Mouse (Mus musculus) layer of hippocampus, postnatal 36 days (tissue): ENCODE measurements around the gene Hid1. TPM values are rescaled to one million over a fixed set of nuclear protein-coding genes. Genes with fewer than 3 reads are reported as not detected.

ENCODE experiments used
- DNase-seq, 2 experiments: peaks; one replicate each; pipeline ENCODE4 v3.0.0; 2022
- total RNA-seq, 2 experiments: library from RNA; stranded (reverse); gene quantifications; 2 replicates each; pipeline ENCODE4 v1.2.3; 2021

Gene Hid1
- total RNA-seq, 2 experiments from 2014 or later: 106 to 109 TPM

DNA sequence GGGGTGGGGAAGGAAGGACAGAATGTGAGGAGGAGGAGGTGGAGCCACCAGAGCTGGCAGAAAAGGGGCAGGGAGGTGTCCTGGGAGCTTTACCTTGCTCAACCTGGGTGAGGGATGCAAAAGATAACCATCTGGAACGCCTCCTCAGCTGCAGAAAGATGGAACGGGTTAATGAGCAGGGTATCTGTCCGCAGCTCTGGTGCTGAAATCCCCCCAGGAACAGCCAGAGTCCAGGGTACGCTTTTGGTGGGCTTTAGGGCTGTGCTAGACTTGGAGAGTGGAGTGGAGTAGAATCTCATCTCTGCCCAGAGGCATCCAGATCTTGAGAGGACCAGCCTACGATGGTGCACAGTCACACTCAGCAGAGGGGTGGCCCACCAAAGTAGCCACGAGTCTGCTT is 31.4 kb downstream of the Hid1 start:
- no peak for DNase-seq

DNA sequence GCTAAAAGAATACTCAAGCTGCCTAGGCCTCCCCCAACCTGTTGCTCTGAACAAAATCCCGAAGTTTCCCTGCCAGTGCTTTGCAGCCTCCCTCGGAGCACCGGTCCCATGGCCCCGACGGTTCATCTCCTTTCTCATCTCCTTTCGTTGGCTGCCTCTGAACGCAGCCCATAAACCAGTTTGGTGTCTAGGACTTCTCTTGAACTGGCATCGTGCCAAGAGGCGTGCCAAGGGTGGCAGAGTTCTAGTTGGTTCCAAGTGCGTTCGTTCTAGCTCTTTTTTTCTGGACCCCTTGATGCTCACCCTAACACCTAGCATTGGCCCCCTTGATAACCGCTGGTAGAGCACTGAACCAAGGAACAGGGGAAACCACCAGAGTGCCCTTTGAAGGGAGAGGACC is 32.3 kb downstream of the Hid1 start:
- no peak for DNase-seq

DNA sequence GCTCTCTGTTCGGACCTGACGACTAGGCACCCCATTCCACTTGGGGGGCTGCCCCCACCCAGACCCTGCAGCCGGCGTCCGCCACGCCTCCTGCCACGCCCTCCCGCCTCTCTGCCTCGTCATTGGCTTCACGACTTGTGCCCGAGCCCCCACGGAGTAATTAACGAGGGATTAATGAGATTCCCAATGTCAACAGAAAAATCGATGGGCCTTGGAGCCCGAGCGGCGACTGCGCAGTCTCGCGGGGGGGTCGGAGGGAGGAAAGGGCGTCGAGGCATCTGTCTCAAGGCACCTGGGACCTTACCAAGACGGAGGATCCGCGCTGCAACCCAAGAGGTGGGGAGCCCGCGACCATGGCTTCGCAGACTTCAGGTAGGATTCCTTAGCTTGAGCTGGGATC is 33.0 kb downstream of the Hid1 start, which contains the start of gene Otop3:
Gene Otop3, plus strand, starts transcription at position 201 of the 400 bp plus-strand sequence.
- DNase-seq: no peak

DNA sequence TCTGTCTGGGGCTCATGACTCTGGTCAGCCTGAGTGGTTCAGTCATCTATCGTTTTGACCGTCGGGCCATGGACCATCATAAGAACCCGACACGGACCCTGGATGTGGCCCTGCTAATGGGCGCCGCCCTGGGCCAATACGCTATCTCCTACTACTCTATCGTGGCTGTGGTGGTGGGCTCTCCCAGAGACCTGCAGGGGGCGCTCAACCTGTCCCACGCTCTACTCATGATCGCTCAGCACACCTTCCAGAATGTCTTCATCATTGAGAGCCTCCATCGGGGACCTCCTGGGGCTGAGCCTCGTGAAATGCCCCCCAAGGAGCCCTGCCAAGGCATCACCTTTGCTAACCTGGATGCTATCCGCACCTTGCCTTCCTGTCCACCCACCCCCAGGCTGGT is 38.2 kb downstream of the Hid1 start:
- DNase-seq: no peak

DNA sequence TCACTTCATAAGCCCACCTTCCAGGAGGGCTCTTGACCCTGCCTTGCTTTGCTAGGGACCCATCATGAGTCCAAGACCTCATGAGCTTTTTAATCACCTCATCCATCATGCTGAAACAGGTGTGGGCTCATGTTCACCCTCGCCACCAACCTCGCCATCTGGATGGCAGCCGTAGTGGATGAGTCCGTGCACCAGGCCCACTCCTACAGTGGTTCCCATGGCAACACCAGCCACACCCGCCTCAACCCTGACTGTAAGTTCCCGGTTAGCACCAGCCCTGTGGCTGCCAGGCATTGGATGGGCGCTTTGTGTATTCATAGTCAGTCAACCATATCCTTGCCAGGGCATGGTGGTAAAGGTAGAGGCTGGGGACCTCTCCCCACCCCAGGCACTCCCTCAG is 40.8 kb downstream of the Hid1 start:
- no peak for DNase-seq

DNA sequence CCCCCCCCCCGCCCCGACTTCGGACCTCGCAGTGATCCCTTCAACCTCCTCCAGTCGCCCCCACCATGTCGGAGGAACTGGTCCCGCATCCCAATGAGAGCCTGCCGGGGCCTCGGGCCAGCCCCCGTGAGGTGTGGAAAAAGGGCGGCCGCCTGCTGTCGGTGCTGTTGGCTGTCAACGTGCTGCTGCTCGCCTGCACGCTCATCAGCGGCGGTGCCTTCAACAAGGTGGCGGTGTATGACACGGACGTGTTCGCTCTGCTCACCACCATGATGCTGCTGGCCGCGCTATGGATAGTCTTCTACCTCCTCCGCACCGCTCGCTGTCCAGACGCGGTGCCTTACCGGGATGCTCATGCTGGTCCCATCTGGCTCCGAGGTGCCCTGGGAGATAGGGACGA is 44.2 kb downstream of the Hid1 start:
- DNase-seq: no peak

DNA sequence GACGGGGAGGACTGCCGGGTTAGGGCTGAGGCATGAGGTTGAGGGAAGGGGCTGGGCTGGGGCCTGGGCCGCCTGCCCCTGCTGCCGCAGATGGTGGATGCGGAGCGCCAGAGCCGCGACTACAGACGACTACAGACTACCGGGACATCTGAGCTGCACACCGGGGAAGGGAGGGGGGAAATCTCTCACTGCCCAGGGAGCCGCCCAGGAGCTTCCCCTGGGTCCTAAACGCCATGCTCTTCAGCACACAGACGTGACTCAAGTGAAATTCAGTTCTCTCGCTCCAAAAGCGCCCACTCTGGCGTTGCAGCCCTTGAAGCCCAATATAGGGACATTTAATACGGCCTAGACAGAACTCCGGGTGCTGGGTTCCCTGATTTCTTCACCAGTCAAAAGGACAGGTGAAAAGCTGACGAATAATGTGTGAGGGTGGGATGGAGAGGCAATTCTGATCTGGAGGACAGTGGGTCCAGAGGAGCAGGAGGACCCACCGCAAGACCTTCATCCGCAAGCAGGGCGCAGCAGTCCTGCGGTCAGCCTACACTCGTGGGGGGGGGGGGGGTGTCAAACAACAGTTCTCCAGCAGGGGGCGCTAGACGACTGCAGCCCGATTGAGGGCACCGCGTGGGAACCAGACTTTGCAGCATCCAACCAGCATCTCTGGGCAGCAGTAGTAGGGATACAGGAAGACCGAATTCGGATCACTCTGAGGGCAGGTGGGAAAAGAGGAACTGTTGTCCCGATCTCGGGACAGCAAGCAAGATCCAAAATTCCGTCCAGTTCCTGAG is 45.5 kb downstream of the Hid1 start, which contains the start of gene Ush1g:
Gene Ush1g, minus strand, starts transcription at position 136 of the 788 bp plus-strand sequence.
- no peak for DNase-seq

DNA sequence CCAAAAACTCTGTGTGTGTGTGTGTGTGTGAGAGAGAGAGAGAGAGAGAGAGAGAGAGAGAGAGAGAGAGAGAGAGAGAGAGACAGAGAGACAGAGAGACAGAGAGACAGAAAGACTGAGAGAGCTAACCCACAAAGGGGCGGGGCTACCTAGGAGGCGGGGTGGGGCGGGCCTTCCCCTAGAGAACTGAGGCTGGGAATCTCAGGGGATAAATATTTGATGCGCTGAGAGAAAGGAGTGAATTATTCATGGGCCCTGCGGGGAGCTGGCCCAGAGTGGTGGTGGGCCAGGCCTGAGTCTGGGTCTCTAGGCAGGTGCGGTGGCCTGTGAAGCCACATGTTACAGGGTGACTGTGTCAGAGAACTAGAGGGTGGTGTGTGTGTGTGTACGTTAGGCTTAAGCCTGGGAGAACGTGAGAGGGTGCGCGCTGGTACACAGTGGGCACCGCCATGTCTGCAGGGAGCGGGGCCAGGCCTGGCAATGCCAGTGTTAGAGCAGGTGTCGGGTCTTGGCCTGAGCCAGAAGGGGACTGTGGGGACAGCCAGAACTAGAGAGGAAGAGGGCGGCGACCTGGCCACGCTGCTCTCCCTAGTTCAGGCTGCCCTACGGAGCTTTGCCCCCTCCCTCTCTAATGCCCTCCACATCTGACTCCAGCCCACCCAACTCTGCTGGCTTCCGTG is 47.7 kb downstream of the Hid1 start:
- no peak for DNase-seq

DNA sequence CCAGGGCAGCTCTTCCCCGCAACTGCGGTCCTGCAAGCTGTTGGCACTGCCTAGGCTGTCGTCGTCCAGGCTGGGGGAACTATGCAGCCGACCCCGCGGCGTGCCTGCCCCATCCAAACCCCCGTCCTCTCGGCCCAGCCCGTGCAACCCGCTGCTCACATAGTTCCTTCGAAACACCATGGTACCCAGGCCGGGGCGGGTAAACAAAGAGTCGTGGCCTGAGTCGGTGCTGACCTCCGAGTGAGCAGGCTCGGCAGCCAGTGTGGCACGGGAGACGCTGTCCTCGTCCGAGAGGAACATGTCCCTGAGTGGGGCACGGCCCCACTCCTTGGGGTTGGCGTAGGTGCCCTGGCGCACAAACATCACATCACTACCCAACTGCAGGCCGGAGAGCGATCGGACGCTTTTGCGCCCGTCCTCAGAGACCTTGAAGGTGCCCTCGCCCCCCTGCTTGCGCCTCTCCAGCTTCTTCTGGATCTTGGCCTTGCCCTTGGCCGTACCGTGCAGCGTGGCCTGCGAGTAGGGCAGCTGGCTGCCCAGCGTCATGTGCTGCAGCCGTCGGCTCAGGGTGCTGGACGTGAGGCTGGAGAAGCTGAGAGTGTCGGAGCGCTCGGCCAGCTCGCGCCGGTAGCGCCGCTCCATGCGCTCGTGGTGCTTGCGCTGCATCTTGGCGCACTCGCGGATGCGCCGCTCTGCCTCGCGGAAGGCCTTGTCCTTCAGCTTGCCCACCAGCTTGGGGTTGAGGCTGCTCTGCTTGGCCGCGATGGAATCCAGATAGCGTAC is 49.1 kb downstream of the Hid1 start:
- no peak for DNase-seq

DNA sequence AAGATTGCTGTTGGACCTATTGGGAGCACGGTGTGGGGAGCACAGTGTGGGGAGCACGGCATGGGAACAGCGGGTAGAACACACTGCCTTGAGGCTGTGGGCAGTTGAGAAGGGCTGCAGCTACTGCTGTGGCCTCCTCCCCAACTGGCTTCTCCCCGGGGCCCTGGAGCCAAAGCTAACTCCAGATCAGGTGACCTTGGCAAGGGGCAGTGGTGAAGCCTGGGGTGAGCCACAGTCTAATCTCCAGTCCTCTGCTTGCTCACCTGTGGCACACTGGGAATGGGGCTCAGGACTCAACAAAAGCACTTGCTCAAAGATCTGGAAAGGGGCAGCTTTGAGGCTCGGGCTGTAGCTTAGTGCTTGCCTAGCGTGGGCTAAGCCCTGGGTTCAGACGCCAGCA is 50.4 kb downstream of the Hid1 start:
- no peak for DNase-seq

DNA sequence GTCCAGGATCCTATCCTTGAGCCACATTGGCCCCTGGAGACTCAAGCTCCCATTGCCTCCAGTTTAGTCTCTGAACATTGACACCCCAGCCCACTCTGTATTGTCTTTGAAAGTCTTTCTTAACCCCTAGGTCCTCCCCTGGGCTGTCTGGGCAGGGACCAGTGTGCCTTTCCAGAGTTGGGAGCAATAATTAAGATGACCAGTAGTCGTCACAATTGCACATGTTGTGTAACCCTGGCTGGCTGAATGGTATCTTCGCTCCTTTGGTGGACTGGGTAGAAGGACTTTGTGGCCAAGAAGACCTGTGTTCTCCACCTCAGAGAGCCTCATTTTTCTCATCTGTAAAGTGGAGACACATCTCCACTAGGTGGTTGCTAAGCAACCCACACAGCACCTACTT is 53.3 kb downstream of the Hid1 start:
- no peak for DNase-seq

DNA sequence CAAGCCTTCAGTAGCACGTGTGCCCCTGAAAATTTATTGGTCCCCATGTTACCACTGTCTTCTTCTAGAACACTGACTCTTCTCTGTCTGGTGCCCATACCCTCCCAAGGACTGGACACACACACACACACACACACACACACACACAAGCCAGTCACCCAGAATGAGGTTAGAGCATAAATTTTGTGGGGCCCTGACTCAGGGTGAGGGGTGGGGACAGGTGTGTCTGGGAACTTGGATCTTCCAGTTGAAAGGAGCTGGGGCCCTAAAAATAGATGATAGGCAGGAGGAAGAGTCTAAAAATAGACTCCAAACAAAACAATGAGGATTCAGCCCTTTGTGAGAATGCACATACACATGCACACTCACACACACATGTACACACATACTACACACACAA is 58.8 kb downstream of the Hid1 start:
- DNase-seq: no peak

DNA sequence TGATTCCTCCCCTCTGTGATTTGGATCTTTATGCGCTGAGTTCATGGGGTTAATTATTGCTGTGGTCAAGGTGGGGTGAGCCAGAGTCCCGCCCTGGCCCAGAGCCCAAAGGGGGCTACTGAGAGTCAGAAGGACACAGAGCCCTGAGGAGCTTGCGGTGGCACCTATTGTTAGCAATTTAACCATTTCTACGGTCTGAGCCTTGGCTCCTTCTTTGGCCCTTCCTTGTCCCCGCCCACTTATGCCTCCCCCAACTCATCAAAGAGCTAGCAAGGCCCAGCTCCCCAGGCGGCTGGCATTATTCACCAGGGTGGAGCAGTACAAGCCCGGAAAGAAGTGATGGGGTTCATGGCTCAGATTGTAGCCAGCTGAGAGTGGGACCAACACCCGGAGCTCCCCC is 60.7 kb downstream of the Hid1 start, which contains the start of gene Otop2:
Gene Otop2, plus strand, starts transcription at position 301 of the 400 bp plus-strand sequence.
- no peak for DNase-seq

DNA sequence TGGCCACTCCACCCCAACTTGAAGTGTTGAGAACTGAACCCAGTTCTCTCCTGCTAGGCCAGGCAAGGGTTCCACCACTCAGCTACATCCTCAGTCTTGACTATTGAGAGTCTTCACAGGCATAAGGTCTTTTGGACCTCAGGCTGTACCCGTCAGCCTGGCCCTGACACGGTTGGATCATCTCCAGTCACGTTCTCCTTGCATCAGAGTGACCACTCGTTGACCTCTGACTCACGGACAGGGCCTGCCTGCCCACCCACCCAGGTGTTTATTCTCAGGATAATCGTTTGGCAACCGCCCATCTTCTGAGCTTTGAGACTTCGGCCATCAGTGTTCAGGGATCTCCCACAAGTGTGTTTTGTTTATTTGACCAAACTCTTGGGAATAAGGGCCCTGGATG is 64.4 kb downstream of the Hid1 start:
- DNase-seq: no peak

DNA sequence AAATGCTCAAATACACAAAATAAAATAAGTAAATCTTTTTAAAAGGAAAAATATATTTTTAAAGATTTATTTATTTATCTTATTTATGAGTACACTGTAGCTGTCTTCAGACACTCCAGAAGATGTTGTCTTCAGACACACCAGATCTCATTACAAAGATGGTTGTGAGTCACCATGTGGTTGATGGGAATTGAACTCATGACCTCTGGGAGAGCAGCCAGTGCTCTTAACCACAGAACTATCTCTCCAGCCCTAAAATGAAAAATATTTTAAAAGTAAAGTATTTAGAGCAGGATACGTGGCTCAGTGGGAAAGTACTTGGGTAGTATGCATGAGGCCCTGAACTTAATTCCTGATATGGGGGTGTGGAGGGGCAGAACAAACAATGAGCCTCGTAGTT is 66.2 kb downstream of the Hid1 start:
- DNase-seq: no peak

DNA sequence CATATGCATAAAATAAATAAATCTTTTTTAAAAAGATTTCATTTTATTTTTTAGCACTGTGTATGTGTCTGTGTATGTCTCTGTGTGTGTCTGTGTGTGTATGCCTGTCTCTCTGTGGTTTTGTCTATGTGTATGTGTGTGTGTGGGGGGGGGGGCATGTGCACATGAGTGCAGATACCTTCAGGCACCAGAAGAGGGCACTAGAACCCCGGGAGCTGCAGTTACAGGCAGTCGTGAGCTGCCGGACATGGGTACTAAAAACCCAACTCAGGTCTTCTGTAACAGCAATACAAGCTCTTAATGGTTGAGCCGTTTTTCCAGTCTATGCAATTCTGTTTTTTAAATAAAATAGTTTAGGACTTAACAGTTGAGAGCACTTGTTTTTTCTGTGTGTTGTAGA is 66.8 kb downstream of the Hid1 start:
- DNase-seq: no peak

DNA sequence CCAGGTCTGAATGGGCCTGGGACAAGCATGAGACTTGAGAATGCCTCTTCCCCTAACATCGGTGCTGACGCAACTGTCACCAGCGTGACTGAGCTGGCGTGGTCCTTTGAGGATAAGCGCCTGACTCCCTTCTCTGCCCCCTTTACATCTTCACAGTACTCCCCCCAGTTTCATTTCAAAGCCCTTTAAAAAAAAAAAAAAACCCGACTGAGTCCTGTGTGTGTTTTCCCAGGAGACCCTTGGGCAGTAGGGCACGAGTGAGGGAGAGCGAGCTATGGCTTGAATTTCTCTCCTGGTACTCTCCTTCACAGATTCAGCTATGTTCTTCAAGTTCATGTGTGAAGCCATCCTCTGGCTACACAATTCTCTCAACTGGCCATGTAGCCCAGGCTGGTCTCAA is 69.4 kb downstream of the Hid1 start:
- DNase-seq: no peak

Other genes with a start within 250 kb of the Hid1 start
- gene Cd300lf, start 233.8 kb downstream of the Hid1 start, total RNA-seq: under 1 TPM; 0.22 to 0.58 TPM
- 10 to 100 TPM; 72.1 to 73.7 TPM for gene Slc9a3r1, start 204.4 kb downstream of the Hid1 start, total RNA-seq
- 10 to 100 TPM; 16.7 to 19.1 TPM for gene Tmem104, start 180.3 kb downstream of the Hid1 start, total RNA-seq
- gene Nat9, start 179.9 kb downstream of the Hid1 start, total RNA-seq: 10 to 100 TPM; 21.7 to 24.1 TPM
- 10 to 100 TPM; 43.5 to 50.9 TPM for gene Grin2c, start 100.5 kb downstream of the Hid1 start, total RNA-seq
- 10 to 100 TPM; 20.9 to 24.2 TPM for gene Fdxr, start 90.7 kb downstream of the Hid1 start, total RNA-seq
- gene Fads6, start 70.1 kb downstream of the Hid1 start, total RNA-seq: 10 to 100 TPM; 12.9 to 13.7 TPM
- under 1 TPM in 1 of 2 experiments, not detected in 1; 0.52 TPM for gene Otop2, start 60.6 kb downstream of the Hid1 start, total RNA-seq
- gene Ush1g, start 45.7 kb downstream of the Hid1 start, total RNA-seq: under 1 TPM; 0.30 to 0.35 TPM
- under 1 TPM in 1 of 2 experiments, not detected in 1; 0.22 TPM for gene Otop3, start 33.0 kb downstream of the Hid1 start, total RNA-seq
- 10 to 100 TPM; 25.3 to 25.7 TPM for gene Cdr2l, start 14.2 kb upstream of the Hid1 start, total RNA-seq
- 100 to 1,000 TPM in 1 of 2 experiments, 10 to 100 TPM in 1; 98.1 to 105 TPM for gene Mrpl58, start 36.0 kb upstream of the Hid1 start, total RNA-seq
- gene Atp5h, start 52.2 kb upstream of the Hid1 start, total RNA-seq: 100 to 1,000 TPM; 478 to 524 TPM
- 10 to 100 TPM; 69.2 to 77.4 TPM for gene Kctd2, start 52.4 kb upstream of the Hid1 start, total RNA-seq
- not detected for gene Trim80, start 72.8 kb upstream of the Hid1 start, total RNA-seq
- not detected for gene Slc16a5, start 94.7 kb upstream of the Hid1 start, total RNA-seq
- gene Armc7, start 107.9 kb upstream of the Hid1 start, total RNA-seq: 10 to 100 TPM; 10.9 to 11.2 TPM
- gene Nt5c, start 124.1 kb upstream of the Hid1 start, total RNA-seq: 10 to 100 TPM; 62.5 to 67.8 TPM
- 100 to 1,000 TPM; 138 to 161 TPM for gene Jpt1, start 146.6 kb upstream of the Hid1 start, total RNA-seq
- gene Sumo2, start 168.5 kb upstream of the Hid1 start, total RNA-seq: 100 to 1,000 TPM; 324 to 344 TPM
- 10 to 100 TPM; 49.8 to 60.7 TPM for gene Nup85, start 196.7 kb upstream of the Hid1 start, total RNA-seq
- gene Mrps7, start 236.2 kb upstream of the Hid1 start, total RNA-seq: 10 to 100 TPM; 48.8 to 61.3 TPM
- gene Gga3, start 236.3 kb upstream of the Hid1 start, total RNA-seq: 10 to 100 TPM; 68.7 to 80.7 TPM
- gene Mif4gd, start 245.2 kb upstream of the Hid1 start, total RNA-seq: 10 to 100 TPM; 21.0 to 21.2 TPM